Mouse (Mus musculus) telencephalon, adult 2 months (tissue): ENCODE results near the gene Cabp2.

ENCODE experiments used
- DNase-seq: peaks from one replicate; pipeline ENCODE4 v3.0.0-alpha.2; 2011; ENCODE audit warnings: low read depth, low spot score

Cabp2 gene

GRCm38 (mm10) chr19:4080511-4081009 lies 818 bp upstream of the Cabp2 start:
- no peak for DNase-seq

GRCm38 (mm10) chr19:4082219-4082965 lies 1.0 kb downstream of the Cabp2 start:
- no peak for DNase-seq

DNA sequence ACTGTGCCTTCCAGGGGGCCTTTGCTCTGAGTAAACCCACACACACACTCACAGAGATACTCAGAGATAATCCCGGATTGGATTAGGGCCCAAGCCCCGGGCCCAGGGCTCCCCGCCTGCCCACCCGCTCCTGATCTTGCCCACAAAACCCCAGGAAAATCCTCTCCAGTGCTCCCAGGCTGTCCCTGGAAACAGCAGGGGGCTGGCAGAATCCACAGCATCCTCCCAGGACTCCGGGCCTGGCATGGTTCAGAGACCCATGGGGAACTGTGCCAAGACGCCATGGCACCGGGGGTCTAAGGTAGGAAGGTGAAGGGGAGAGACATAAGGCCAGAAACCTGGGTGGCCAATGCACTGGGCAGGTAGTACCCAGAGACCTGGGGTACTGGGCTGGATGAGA lies 1.9 kb downstream of the Cabp2 start:
- DNase-seq = no peak

- no peak for DNase-seq
These were observed 2.4 kb downstream of the Cabp2 start for GRCm38 (mm10) chr19:4083826-4084225.

- DNase-seq = no peak
These were observed 3.6 kb downstream of the Cabp2 start for GRCm38 (mm10) chr19:4084984-4085383.

DNA sequence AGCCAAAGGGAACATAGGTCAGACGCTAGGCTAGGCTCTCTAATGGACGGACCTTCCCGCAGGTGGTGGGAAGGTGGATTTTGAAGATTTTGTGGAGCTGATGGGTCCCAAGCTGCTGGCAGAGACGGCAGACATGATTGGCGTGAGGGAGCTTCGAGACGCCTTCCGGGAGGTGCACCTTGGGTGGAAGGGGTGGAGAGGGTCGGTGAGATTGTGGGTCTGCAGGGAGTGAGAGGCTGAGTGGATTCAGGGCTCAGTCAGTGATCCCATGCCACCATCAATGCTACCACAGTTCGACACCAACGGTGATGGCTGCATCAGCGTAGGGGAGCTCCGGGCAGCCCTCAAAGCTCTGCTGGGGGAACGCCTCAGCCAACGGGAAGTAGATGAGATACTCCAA lies 4.8 kb downstream of the Cabp2 start:
- DNase-seq = no peak

GRCm38 (mm10) chr19:4087090-4087489 lies 5.7 kb downstream of the Cabp2 start:
- no peak for DNase-seq

DNA sequence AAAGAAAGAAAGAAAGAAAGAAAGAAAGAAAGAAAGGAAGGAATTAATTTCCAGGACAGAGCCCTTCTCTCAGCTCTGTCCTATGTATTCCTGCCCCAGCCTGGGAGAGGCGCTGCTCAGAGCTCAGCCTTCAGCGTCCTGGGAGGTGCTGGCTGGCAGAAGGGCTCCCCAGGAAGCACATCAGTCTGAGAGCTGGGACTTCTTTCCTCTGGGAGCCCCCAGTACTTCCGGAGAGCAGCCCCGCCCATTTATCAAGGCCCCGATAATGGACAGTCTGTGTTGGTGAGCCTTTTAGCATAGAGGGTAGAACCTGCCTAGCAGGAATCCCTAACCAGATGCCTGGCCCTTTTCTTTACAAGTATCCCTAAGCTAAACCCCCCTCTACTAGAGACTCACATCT lies 6.8 kb downstream of the Cabp2 start:
- DNase-seq = no peak

GRCm38 (mm10) chr19:4089128-4089527 lies 7.8 kb downstream of the Cabp2 start:
- DNase-seq = no peak

DNA sequence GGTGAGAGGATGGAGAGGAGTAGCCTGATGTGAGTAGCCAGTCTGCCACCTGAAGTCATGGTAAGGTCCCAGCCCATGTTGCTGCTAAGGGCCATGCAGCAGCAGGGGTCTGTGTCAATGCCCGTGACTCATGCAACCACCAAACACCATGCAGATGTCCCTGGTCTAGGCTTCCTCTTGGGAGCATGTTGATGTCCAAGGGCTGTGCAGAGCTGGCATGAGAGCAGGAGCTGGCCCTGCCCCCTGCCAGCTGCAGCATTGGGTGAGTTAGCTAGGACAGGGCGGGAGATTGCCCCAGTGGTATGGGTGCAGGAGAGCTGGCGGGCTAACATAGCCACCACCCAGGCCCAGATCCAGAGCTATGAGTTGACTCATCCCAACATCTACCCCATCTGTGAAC lies 9.1 kb downstream of the Cabp2 start:
- no peak for DNase-seq

GRCm38 (mm10) chr19:4091383-4091782 lies 10.0 kb downstream of the Cabp2 start:
- DNase-seq = no peak

- DNase-seq = no peak
These were observed 11.4 kb downstream of the Cabp2 start for GRCm38 (mm10) chr19:4092750-4093149.

DNA sequence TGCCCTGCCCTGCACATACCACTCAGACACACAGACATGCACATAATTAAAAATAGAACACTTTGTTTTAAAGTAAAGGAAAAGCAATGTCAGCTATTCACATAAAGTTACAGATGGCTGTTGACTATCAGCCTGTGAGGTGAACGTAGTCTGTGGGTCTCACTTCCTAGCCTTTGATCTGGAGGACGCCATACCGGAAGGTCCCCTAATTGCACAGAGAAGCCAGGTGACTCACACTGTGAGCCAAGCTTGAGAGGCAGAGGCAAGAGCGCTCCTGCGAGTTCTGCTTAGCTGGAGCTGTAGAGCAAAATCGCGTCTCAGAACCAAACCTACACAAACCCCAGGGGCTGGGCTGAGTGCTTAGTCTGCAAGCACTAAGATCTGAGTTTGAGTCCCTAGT lies 12.4 kb downstream of the Cabp2 start:
- DNase-seq = no peak

DNA sequence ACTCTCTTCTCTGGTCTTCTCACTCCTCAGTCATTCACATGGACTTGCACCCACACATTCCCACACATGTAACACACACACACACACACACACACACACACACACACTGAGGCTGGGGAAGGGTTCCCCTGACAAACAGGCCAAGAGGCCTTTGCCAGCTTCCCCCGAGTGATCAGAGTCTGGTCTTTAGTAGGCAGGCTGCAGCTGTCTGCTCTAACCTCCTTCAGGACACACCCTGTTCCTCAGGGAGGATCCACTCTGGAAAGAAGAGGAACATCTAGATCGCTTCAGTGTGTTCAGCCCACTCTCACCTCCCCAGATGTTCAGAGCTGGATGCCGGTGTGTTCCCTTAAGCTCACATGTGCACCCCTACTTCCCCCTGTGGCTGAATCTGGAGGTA lies 13.0 kb downstream of the Cabp2 start:
- no peak for DNase-seq

- DNase-seq = no peak
These were observed 13.5 kb downstream of the Cabp2 start for GRCm38 (mm10) chr19:4094774-4095303.

GRCm38 (mm10) chr19:4095802-4096201 lies 14.4 kb downstream of the Cabp2 start:
- DNase-seq = no peak

- peak; percentile 98 for DNase-seq
These were observed 15.5 kb downstream of the Cabp2 start, which contains the start of gene Cdk2ap2 for GRCm38 (mm10) chr19:4096642-4097440. Gene Cdk2ap2, plus strand, starts transcription at chr19:4097182.

DNA sequence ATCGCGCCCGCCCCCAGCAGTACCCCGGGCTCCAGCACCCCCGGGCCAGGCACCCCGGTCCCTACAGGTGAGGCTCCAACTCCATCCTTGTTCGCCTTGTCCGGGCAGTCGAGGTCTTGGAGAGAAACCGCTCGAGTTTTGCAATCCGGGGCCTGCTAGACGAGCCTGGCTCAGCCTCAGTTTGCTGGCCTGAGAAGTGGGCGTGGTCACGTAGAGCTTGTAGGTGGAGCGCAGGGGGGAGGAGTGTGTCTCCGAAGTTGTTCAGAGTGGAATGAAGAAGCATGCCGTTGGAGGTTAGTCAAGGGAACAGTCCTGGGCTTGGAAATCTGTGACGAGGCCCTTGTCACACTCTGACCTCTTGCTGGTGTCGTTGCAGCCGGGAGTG lies 16.1 kb downstream of the Cabp2 start:
- peak; percentile 35 for DNase-seq

- DNase-seq = no peak
These were observed 17.0 kb downstream of the Cabp2 start for GRCm38 (mm10) chr19:4098426-4098825.

GRCm38 (mm10) chr19:4099056-4099455 lies 17.7 kb downstream of the Cabp2 start:
- DNase-seq = peak; percentile 71

DNA sequence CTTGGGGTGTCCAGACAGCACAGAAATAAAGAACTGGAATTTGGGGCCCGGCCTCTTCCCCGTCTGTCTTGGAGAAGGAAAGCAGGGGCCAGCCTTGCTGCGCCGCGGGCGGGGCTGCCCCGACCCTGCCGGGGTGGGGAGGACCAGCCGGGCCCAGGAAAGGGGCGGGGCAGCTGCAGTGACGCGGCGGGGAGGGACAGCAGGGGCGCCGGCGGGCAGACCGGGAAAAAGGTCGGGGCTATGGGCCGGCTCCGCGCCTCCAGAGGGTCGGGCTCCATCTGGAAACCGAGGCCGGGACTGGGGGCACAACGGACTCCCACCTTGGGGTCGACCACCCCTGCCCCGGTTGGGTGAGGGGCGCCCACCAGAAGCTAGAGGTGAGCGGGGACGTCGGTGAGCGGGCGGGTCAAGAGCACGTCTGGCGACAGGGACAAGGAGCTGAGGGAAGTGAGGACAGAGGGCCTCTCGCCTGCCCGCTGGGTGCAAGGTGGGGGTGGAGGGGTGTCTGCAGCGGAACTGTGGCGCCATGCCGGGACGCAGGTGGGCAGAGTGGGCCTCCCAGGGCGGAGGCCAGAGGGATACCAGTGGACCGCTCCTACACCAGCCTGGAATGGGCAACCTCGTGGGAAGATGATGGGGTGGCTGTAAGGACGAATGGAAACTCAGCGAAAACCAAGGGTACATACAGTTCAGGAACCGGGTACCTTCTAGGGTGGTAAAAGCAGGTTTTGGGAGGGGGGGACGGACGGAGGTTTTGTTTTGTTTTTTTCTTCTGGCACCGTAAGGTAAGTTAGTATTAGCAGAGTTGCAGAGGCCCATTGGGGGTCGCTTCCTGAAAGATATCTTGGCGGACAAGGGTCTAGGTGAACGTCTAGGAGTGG lies 18.7 kb downstream of the Cabp2 start, which contains the start of gene Pitpnm1:
Gene Pitpnm1 (plus strand): TSS at position 162 of the 881 bp plus-strand sequence.
- no peak for DNase-seq
